Mouse (Mus musculus) olfactory bulb, adult 2 months (tissue): Measurements from ENCODE around the gene Clec2i. TPM values are rescaled to one million over a fixed set of nuclear protein-coding genes. Genes with fewer than 3 reads are reported as not detected.
A peak's percentile ranks its signal among the peaks of the same experiment; 100 is the strongest.
"Not testable (repeated sequence)": the region's sequence is repeated elsewhere in the genome, so short reads cannot be mapped to it uniquely, and the experiment has no call there.

Experiments used
- H3K27ac ChIP-seq: fragments of 200-500 bp; 2 replicates; pipeline ENCODE4 v1.5.1; 2012; ENCODE audit warnings: low read depth, low read length; ENCODE audit not compliant: insufficient read depth
- H3K4me1 ChIP-seq: fragments of 200-500 bp; 2 replicates; pipeline ENCODE4 v1.6.1; 2012; ENCODE audit warnings: low read length; ENCODE audit not compliant: control insufficient read depth, insufficient read depth
- H3K4me3 ChIP-seq: fragments of 200-500 bp; 2 replicates; pipeline ENCODE4 v1.5.1; 2012; ENCODE audit warnings: mild to moderate bottlenecking, low read depth, low read length, moderate library complexity; ENCODE audit not compliant: insufficient read depth
- CTCF ChIP-seq: fragments of 200-500 bp; IDR thresholded peaks from 2 replicates; pipeline ENCODE4 v1.5.1; 2012; ENCODE audit warnings: low read depth, mild to moderate bottlenecking, low read length, moderate library complexity; ENCODE audit not compliant: insufficient read depth
- POLR2A ChIP-seq: fragments of 200-500 bp; IDR thresholded peaks from 2 replicates; pipeline ENCODE4 v1.6.1; 2012; ENCODE audit warnings: mild to moderate bottlenecking, low read depth, low read length, moderate library complexity; ENCODE audit not compliant: insufficient read depth
- WGBS: fragments of 180-500 bp; shearing (Covaris S2); methylation state at CpG from one replicate; pipeline ENCODE4 v1.1.7; 2018; 5-methylcytosine and 5-hydroxymethylcytosine counted together
- polyA plus RNA-seq: library from polyadenylated mRNA; stranded (reverse); fragments of >200 nt; gene quantifications from 2 replicates; pipeline ENCODE4 v1.2.4, GENCODE M21; 2012; ENCODE audit warnings: low replicate concordance; ENCODE audit not compliant: missing spikeins, insufficient read depth, insufficient read length

Gene Clec2i
- polyA plus RNA-seq: not detected in 2 replicates

- not testable (repeated sequence) for H3K4me3 ChIP-seq, H3K4me1 ChIP-seq
- 76% methylated on average over 6 of the region's 6 CpGs for WGBS
Measured at GRCm38 (mm10) chr6:128887091-128887790, at the start of gene Clec2i. Clec2i (plus strand) TSS chr6:128887588.

DNA sequence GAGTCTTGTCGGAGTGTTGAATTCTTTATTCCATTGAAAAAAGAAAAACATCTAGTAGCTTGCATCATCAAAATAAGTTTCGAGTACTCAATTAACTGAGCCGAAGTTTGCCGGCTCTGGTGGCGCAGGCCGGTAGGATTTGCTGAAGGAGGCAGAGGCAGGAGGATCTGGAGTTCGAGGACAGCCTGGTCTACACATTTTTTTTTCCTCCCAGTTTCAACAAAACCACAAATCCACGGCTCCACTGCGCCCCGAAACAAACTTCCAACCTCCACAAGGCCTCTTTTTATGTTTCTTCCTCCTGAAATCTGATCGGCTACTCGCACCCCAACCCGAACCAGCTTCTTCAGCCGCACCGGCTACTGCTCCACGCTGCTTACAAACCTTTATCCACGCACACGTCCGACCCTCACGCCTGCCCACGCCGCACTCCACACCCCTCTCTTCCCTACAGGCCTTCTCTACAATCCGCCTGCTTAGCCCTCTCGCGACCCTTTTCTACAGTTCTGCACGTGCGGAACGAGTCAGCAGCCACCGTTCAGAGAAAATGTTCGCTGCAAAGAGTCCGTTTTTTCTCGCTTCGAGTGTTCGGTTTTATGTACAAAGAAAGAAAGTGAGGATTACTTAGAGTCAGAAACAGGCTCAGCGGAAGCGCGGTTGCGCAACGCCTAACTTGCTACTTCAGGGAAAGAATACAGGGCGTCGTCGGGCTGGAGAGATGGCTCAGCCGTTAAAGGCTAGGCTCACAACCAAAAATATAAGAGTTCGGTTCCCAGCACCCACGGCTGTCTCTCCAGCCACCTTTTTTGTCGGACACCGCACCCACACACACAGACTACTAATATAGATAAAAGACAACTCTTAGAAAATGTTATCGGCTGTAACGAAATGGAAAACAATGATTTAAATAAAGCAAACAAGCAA lies 48.8 kb upstream of the Clec2i start:
- H3K4me1 ChIP-seq: no peaks in the 10 kb centered on the region; the same call in 1 of the 2 replicates
- peak overlapping the region; percentile 87 for H3K27ac ChIP-seq
- peak overlapping the region; percentile 99 for H3K4me3 ChIP-seq
- TF ChIP-seq CTCF: no peak
- TF ChIP-seq POLR2A: no peak
- under 1% methylated on average over 49 of the region's 49 CpGs for WGBS

More at GRCm38 (mm10) chr6:128887091-128887790, at the start of gene Clec2i:
- H3K27ac ChIP-seq: not testable (repeated sequence)

DNA sequence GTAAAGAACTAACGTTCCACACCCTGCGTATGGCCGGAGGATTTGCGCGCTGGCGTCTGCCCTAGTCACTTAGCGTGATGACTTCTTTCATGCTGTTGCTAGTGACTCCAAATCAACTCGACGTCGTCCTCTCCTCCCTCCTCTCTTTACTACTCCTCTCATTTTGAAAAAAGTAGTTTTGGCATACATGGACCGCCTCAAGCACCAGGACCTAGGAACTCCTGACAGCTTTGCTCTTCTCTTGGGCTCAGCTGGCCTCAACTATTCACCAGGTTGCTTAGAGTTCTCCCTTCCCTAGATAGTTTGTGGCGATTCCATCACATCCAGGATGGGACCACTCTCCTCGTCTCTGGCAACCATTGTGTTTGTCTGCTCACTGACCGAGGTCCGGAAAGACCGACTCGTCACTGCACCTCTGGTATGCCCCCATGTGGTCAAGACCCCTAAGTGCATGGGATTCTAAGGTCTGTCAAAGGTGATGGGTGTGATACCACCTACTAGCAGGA lies 48.1 kb upstream of the Clec2i start:
- TF ChIP-seq CTCF (peak; percentile 58; the same call in 1 of the 2 replicates), POLR2A (no peak)
- H3K27ac ChIP-seq: peak overlapping the region; percentile 10; the same call in 1 of the 2 replicates
- under 1% methylated on average over 17 of the region's 17 CpGs for WGBS
- H3K4me1 ChIP-seq: peaks cover 3% of the 10 kb centered on the region
- peak overlapping the region; percentile 99 for H3K4me3 ChIP-seq

DNA sequence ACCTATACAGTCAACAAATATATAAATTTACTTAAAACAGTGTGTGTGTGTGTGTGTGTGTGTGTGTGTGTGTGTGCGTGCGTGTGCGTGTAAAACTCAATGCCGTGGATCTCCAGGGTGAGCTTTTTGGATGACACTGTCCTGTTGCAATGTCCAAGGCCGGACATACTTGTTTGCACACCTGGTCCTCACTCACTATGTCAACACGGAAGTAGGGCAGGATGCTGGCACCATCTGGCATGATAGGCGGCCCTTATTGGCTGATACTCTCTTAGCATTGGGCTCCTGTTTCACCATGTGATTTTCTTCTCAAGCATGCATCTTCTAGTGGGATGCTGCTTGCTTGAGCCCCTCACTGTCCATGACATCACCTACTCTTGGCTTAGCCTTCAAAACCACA lies 47.5 kb upstream of the Clec2i start:
- peaks cover 3% of the 10 kb centered on the region for H3K4me1 ChIP-seq
- 69% methylated on average over 7 of the region's 7 CpGs for WGBS
- no peak overlapping the region for H3K4me3 ChIP-seq
- no peak for TF ChIP-seq CTCF
- TF ChIP-seq POLR2A: no peak
- H3K27ac ChIP-seq: no peak overlapping the region

- WGBS: 87% methylated on average over 3 of the region's 3 CpGs
Measured at GRCm38 (mm10) chr6:128840669-128841068, 46.7 kb upstream of the Clec2i start.

DNA sequence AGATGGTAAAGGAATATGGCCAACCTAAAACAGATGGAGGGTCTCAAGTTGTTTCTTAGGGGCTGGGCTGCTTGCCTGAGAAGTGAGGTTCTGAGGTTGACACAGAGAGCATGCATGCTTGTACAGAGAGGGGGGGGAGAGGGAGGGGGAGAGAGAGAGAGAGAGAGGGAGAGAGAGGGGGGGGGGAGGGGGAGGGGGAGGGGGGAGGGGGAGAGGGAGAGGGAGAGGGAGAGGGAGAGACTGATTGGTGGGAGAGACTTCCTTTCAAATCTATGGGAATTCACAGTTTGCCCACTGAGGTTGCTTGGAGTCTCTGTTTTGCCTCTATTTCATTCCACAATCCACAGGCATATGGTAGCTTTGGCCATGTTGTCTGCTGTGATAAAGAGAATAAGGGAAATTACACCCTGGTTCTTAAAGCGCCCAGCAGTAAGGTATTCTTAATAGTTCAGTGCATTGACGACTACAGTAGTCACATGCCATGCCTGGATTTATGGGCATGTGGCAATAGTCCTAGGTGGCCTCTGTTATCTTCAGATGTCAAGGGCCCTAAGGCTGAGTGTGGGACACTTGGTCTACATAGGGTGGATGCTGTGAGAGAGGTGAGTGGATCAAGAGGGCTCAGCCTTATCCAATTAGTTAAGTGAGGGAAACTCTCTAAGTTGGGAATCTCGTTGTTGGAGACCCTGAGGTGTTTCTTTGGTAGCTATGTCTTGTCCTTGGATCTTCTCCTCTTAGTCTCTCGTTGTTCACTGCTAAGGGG lies 45.9 kb upstream of the Clec2i start:
- Histone ChIP-seq H3K4me3 (no peak overlapping the region), H3K27ac (no peak overlapping the region), H3K4me1 (peaks cover 8% of the 10 kb centered on the region)
- 35% methylated on average over 4 of the region's 4 CpGs for WGBS
- no peak for TF ChIP-seq CTCF

More at GRCm38 (mm10) chr6:128840669-128841068, 46.7 kb upstream of the Clec2i start:
- H3K27ac ChIP-seq, H3K4me1 ChIP-seq, H3K4me3 ChIP-seq: not testable (repeated sequence)

DNA sequence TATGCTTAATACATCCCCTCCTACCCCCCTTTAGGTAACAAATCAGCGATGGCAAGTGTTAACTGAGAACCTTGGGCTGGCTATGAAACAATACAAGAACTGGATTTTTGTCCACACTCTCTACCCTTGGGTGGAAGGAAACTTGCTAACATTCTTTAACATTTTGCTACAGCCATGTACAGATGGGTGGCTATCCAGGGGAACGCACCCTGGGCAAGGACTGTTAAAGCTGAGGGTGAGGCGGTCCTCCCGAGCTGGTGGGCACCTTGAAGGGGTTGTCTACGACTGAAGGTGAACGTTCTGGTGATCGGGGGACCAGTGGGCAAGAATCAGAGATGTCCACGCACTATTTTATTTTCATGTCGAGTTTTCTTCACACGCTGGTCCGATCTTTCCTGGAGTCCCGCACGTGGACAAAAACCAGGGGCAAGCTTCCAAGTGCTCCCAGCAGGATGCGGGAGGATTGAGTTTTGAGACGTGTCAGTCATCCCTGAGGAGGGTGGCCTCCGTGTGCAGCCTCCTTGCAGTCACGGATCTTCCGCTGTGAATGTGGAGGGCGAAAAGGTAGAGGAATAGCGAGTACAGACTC lies 44.9 kb upstream of the Clec2i start:
- 1% methylated on average over 20 of the region's 20 CpGs for WGBS
- Histone ChIP-seq H3K4me1 (peaks cover 8% of the 10 kb centered on the region), H3K27ac (peak overlapping the region; percentile 90), H3K4me3 (peak overlapping the region; percentile 85)
- TF ChIP-seq POLR2A: no peak
- TF ChIP-seq CTCF: no peak

- Histone ChIP-seq H3K27ac (peak overlapping the region; percentile 90), H3K4me1 (peaks cover 8% of the 10 kb centered on the region), H3K4me3 (peak overlapping the region; percentile 85)
- WGBS: under 1% methylated on average over 44 of the region's 44 CpGs
- TF ChIP-seq POLR2A: no peak; the same call in 1 of the 2 replicates
- TF ChIP-seq CTCF: no peak
Measured at GRCm38 (mm10) chr6:128842945-128843478, 44.4 kb upstream of the Clec2i start.
